Mouse (Mus musculus): Measurements from ENCODE around the gene Zp1. TPM values are rescaled to one million over a fixed set of nuclear protein-coding genes. Genes with fewer than 3 reads are reported as not detected.

Gene Zp1
- 0.09 TPM in 1 of 2 replicates, not detected in the other for total RNA-seq (2012; rRNA removed)

DNA sequence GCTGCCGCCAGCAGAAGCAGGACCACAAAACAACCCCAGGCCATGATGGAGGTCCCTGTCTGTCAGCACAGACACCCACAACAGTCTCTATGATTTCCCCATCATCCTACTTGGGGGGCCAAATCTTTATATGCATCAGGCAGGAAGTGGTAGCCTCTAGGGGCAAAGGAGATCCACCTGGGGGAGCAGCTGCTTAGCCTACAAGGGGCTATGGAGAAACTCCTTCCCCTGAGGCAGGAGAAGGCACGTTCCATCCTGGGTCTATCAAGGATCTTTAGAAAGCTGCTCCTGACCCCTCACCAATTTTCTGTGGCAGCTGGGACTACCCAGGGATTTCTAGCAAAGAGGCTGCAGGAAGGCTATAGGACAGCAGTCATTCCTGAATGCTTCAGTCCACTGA, at the start of gene Zp1:
Gene Zp1 (minus strand): TSS at position 101 of the 400 bp plus-strand sequence.
- H3K4me3 ChIP-seq (ENCODE audit: insufficient read depth in 1 of 2, low read depth in 1 of 2, low read length in 2 of 2, poor library complexity in 1 of 2, severe bottlenecking in 1 of 2), result no peak within 1 kb of the TSS
- H3K9ac ChIP-seq (ENCODE audit: insufficient read depth, low read depth, low read length, poor library complexity, severe bottlenecking), result no peak within 1 kb of the TSS
- in situ Hi-C loops (cut with MboI; ENCODE audit: low sequenced_read_pairs in 2 of 2, unreplicated experiment in 2 of 2), result no loop called here
- H3K27ac ChIP-seq (ENCODE audit: insufficient read depth, low read depth, low read length, poor library complexity, severe bottlenecking), result no peak within 1 kb of the TSS
- H3K36me3 ChIP-seq (ENCODE audit: control insufficient read depth, insufficient read depth, low read length, poor library complexity, severe bottlenecking), result no peaks in the 10 kb centered on the region
- DNase-seq (ENCODE audit: low read depth, low spot score), result no peak
- no peaks in the 10 kb centered on the region for H3K9me3 ChIP-seq (ENCODE audit: control insufficient read depth, insufficient read depth, low read depth, low read length)
- peaks cover 3 to 4% of the 10 kb centered on the region in 2 experiments; a peak in 1 of 4 replicates for H3K4me1 ChIP-seq (ENCODE audit: control insufficient read depth in 2 of 2, insufficient read depth in 2 of 2, low read length in 2 of 2, poor library complexity in 1 of 2)
- TF ChIP-seq HCFC1 (IDR thresholded peaks at IDR 0.05; ENCODE audit: borderline replicate concordance, insufficient read depth, low read length) (no peak), MAFK (IDR thresholded peaks at IDR 0.05; ENCODE audit: insufficient read depth, low read depth, low read length) (no peak), ZC3H11A (IDR thresholded peaks at IDR 0.05; ENCODE audit: borderline replicate concordance, low read depth, low read length) (no peak), ZNF384 (IDR thresholded peaks at IDR 0.05; ENCODE audit: low read depth, low read length) (no peak), CHD2 (IDR thresholded peaks at IDR 0.05; ENCODE audit: low read depth, low read length) (no peak)

DNA sequence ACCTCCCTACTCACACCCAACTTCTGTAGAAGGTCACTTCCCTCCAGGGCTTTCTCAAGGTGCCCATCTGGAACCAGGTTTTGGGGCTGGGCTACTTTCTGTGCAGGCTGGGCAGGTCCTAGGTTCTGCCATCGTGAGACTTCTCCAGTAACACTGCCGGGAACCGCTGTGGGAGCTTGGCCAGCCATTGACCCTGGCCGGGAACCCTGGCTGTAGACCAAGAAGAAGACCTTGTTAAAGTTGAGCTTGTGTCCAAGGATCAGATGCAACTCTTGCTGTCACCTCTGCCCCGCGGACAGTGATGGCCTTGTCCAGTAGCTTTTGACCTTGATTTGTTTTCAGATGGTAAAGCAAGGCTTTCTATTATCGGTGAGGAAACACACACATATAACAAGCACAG, 48.1 kb upstream of the Zp1 start:
- TF ChIP-seq ZNF384 (IDR thresholded peaks at IDR 0.05; ENCODE audit: low read depth, low read length), result no peak
- no peak for TF ChIP-seq ZC3H11A (IDR thresholded peaks at IDR 0.05; ENCODE audit: borderline replicate concordance, low read depth, low read length)
- no peaks in the 10 kb centered on the region for H3K36me3 ChIP-seq (ENCODE audit: control insufficient read depth, insufficient read depth, low read length, poor library complexity, severe bottlenecking)
- DNase-seq (ENCODE audit: low read depth, low spot score), result no peak
- H3K9me3 ChIP-seq (ENCODE audit: control insufficient read depth, insufficient read depth, low read depth, low read length), result no peaks in the 10 kb centered on the region
- H3K9ac ChIP-seq (ENCODE audit: insufficient read depth, low read depth, low read length, poor library complexity, severe bottlenecking), result no peak overlapping the region
- H3K4me1 ChIP-seq (ENCODE audit: control insufficient read depth in 2 of 2, insufficient read depth in 2 of 2, low read length in 2 of 2, poor library complexity in 1 of 2), result peaks cover 5 to 9% of the 10 kb centered on the region in 2 experiments
- no peak overlapping the region for H3K4me3 ChIP-seq (ENCODE audit: insufficient read depth in 1 of 2, low read depth in 1 of 2, low read length in 2 of 2, poor library complexity in 1 of 2, severe bottlenecking in 1 of 2)
- no peak overlapping the region; the same call in 1 of the 2 replicates for H3K27ac ChIP-seq (ENCODE audit: insufficient read depth, low read depth, low read length, poor library complexity, severe bottlenecking)
- in situ Hi-C loops (cut with MboI; ENCODE audit: low sequenced_read_pairs in 2 of 2, unreplicated experiment in 2 of 2), result loop anchor here in 1 of 2 experiments (25.0 kb wide), 1 partner anchor 256 kb away; no protein-coding TSS in a partner anchor

DNA sequence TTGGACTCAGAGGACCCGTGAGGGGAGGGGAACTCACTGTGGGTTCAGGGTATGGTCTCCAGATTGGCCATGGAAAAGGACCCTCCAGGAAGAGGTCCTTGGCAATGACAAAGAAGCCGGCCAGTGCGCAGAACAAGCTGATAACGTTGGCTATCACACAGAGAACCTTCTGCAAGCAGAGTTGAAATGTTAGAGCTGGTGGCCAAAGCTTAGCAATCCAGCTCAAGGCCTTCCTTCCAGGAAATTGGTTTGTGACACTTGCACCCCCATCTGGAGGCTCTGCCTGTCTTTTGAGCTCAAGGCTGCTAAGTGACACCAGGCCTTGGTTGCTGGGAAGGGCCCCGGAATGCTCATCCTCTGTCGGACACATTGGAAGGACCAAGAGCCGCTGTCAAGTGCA, 45.3 kb upstream of the Zp1 start:
- no peak for DNase-seq (ENCODE audit: low read depth, low spot score)
- TF ChIP-seq CHD2 (IDR thresholded peaks at IDR 0.05; ENCODE audit: low read depth, low read length), result no peak
- Histone ChIP-seq H3K9me3 (ENCODE audit: control insufficient read depth, insufficient read depth, low read depth, low read length) (no peaks in the 10 kb centered on the region), H3K4me1 (ENCODE audit: control insufficient read depth in 2 of 2, insufficient read depth in 2 of 2, low read length in 2 of 2, poor library complexity in 1 of 2) (no peaks in the 10 kb centered on the region), H3K27ac (ENCODE audit: insufficient read depth, low read depth, low read length, poor library complexity, severe bottlenecking) (no peak overlapping the region), H3K4me3 (ENCODE audit: insufficient read depth in 1 of 2, low read depth in 1 of 2, low read length in 2 of 2, poor library complexity in 1 of 2, severe bottlenecking in 1 of 2) (no peak overlapping the region), H3K9ac (ENCODE audit: insufficient read depth, low read depth, low read length, poor library complexity, severe bottlenecking) (no peak overlapping the region), H3K36me3 (ENCODE audit: control insufficient read depth, insufficient read depth, low read length, poor library complexity, severe bottlenecking) (no peaks in the 10 kb centered on the region)
- in situ Hi-C loops (cut with MboI; ENCODE audit: low sequenced_read_pairs in 2 of 2, unreplicated experiment in 2 of 2), result loop anchor here in 1 of 2 experiments (25.0 kb wide), 1 partner anchor 253 kb away; no protein-coding TSS in a partner anchor

DNA sequence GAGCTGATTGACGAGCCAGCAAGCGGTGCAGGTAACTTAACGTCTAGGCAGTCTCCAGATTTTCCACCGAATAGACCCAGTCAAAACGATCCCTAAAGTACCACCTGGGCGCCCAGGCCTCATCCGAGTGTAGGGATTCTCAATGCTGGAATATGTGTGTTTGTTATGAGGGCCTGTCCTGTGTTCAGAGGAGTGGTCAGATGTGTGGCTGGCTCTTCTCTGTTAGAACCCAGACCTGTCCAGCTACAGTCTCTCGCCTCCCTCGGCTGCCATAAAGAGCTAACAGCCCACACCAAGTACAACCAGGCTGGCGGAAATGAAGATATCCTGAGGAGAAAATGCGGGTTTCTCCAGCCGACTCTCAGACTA, 39.5 kb upstream of the Zp1 start:
- in situ Hi-C loops (cut with MboI; ENCODE audit: low sequenced_read_pairs in 2 of 2, unreplicated experiment in 2 of 2), result loop anchor here in 1 of 2 experiments (25.0 kb wide), 1 partner anchor 248 kb away; no protein-coding TSS in a partner anchor
- TF ChIP-seq ZNF384 (IDR thresholded peaks at IDR 0.05; ENCODE audit: low read depth, low read length), result no peak
- no peak for TF ChIP-seq ZC3H11A (IDR thresholded peaks at IDR 0.05; ENCODE audit: borderline replicate concordance, low read depth, low read length)
- TF ChIP-seq CHD2 (IDR thresholded peaks at IDR 0.05; ENCODE audit: low read depth, low read length), result no peak
- no peak for TF ChIP-seq MAFK (IDR thresholded peaks at IDR 0.05; ENCODE audit: insufficient read depth, low read depth, low read length)
- TF ChIP-seq HCFC1 (IDR thresholded peaks at IDR 0.05; ENCODE audit: borderline replicate concordance, insufficient read depth, low read length), result no peak
- no peak for DNase-seq (ENCODE audit: low read depth, low spot score)
- H3K4me1 ChIP-seq (ENCODE audit: control insufficient read depth in 2 of 2, insufficient read depth in 2 of 2, low read length in 2 of 2, poor library complexity in 1 of 2), result peaks cover 0 to 3% of the 10 kb centered on the region in 2 experiments; a peak in 1 of 4 replicates
- no peak overlapping the region for H3K9ac ChIP-seq (ENCODE audit: insufficient read depth, low read depth, low read length, poor library complexity, severe bottlenecking)
- no peaks in the 10 kb centered on the region for H3K36me3 ChIP-seq (ENCODE audit: control insufficient read depth, insufficient read depth, low read length, poor library complexity, severe bottlenecking)
- no peaks in the 10 kb centered on the region for H3K9me3 ChIP-seq (ENCODE audit: control insufficient read depth, insufficient read depth, low read depth, low read length)
- no peak overlapping the region for H3K4me3 ChIP-seq (ENCODE audit: insufficient read depth in 1 of 2, low read depth in 1 of 2, low read length in 2 of 2, poor library complexity in 1 of 2, severe bottlenecking in 1 of 2)
- no peak overlapping the region for H3K27ac ChIP-seq (ENCODE audit: insufficient read depth, low read depth, low read length, poor library complexity, severe bottlenecking)

All from ES-E14 (cell line).